Mouse (Mus musculus): Measurements from ENCODE around the gene Spsb4. TPM values are rescaled to one million over a fixed set of nuclear protein-coding genes. Genes with fewer than 3 reads are reported as not detected.

Gene Spsb4
- polyA plus RNA-seq, 2 experiments = 19.9 to 28.4 TPM

- Histone ChIP-seq H3K27ac (replicated peaks; ENCODE audit: low read depth, low read length) (peak overlapping the region; percentile 81), H3K4me1 (ENCODE audit: control insufficient read depth, insufficient read depth, low read length) (peaks cover 32% of the 10 kb centered on the region), H3K9me3 (ENCODE audit: control insufficient read depth, low read length) (no peaks in the 10 kb centered on the region), H3K27me3 (ENCODE audit: control insufficient read depth, insufficient read depth, low read length) (no peaks in the 10 kb centered on the region), H3K36me3 (ENCODE audit: control insufficient read depth, insufficient read depth, low read length) (no peaks in the 10 kb centered on the region), H3K4me3 (replicated peaks; ENCODE audit: low read length) (no peak overlapping the region), H3K4me2 (replicated peaks; ENCODE audit: low read depth, low read length, severe bottlenecking) (no peak overlapping the region; the same call in 1 of the 2 replicates), H3K9ac (ENCODE audit: low read depth, low read length, severe bottlenecking) (no peak overlapping the region)
- ATAC-seq (ENCODE audit: low FRiP score, low read depth) (no peak), DNase-seq (ENCODE audit: low spot score) (no peak)
- 61% methylated on average over 13 of the region's 13 CpGs for WGBS
- TF ChIP-seq POLR2A (IDR thresholded peaks at IDR 0.05; ENCODE audit: borderline replicate concordance, extremely low read depth, insufficient read depth, insufficient read length) = no peak
These were observed 55.0 kb downstream of the Spsb4 start for GRCm38 (mm10) chr9:96963443-96964215.

- Histone ChIP-seq H3K4me2 (replicated peaks; ENCODE audit: low read depth, low read length, severe bottlenecking) (peak overlapping the region; percentile 30; the same call in 1 of the 2 replicates), H3K4me1 (ENCODE audit: control insufficient read depth, insufficient read depth, low read length) (peaks cover 39% of the 10 kb centered on the region), H3K9me3 (ENCODE audit: control insufficient read depth, low read length) (no peaks in the 10 kb centered on the region), H3K4me3 (replicated peaks; ENCODE audit: low read length) (no peak overlapping the region), H3K36me3 (ENCODE audit: control insufficient read depth, insufficient read depth, low read length) (no peaks in the 10 kb centered on the region), H3K27ac (replicated peaks; ENCODE audit: low read depth, low read length) (peak overlapping the region; percentile 81), H3K9ac (ENCODE audit: low read depth, low read length, severe bottlenecking) (0 out of 2 replicates have a peak overlapping the region, but pooled peaks have one; percentile 34), H3K27me3 (ENCODE audit: control insufficient read depth, insufficient read depth, low read length) (no peaks in the 10 kb centered on the region)
- WGBS = 29% methylated on average over 8 of the region's 8 CpGs
- TF ChIP-seq POLR2A (IDR thresholded peaks at IDR 0.05; ENCODE audit: borderline replicate concordance, extremely low read depth, insufficient read depth, insufficient read length) = no peak
- peak; percentile 40 for DNase-seq (ENCODE audit: low spot score)
- peak; percentile 53 for ATAC-seq (ENCODE audit: low FRiP score, low read depth)
These were observed 55.9 kb downstream of the Spsb4 start for GRCm38 (mm10) chr9:96962714-96963113.

- peaks cover 42% of the 10 kb centered on the region for H3K4me1 ChIP-seq (ENCODE audit: control insufficient read depth, insufficient read depth, low read length)
- DNase-seq (ENCODE audit: low spot score) (peak; percentile 73), ATAC-seq (ENCODE audit: low FRiP score, low read depth) (peak; percentile 80)
- H3K9me3 ChIP-seq (ENCODE audit: control insufficient read depth, low read length) = no peaks in the 10 kb centered on the region
- H3K27me3 ChIP-seq (ENCODE audit: control insufficient read depth, insufficient read depth, low read length) = no peaks in the 10 kb centered on the region
- WGBS = 13% methylated on average over 16 of the region's 17 CpGs
- TF ChIP-seq POLR2A (IDR thresholded peaks at IDR 0.05; ENCODE audit: borderline replicate concordance, extremely low read depth, insufficient read depth, insufficient read length) = peak; percentile 44; the same call in 1 of the 2 replicates
- H3K4me2 ChIP-seq (replicated peaks; ENCODE audit: low read depth, low read length, severe bottlenecking) = peak overlapping the region; percentile 30; the same call in 1 of the 2 replicates
- peak overlapping the region; percentile 81 for H3K27ac ChIP-seq (replicated peaks; ENCODE audit: low read depth, low read length)
- peak overlapping the region; percentile 34; the same call in 1 of the 2 replicates for H3K9ac ChIP-seq (ENCODE audit: low read depth, low read length, severe bottlenecking)
- no peaks in the 10 kb centered on the region for H3K36me3 ChIP-seq (ENCODE audit: control insufficient read depth, insufficient read depth, low read length)
- no peak overlapping the region for H3K4me3 ChIP-seq (replicated peaks; ENCODE audit: low read length)
These were observed 56.5 kb downstream of the Spsb4 start for GRCm38 (mm10) chr9:96961986-96962701.

- Histone ChIP-seq H3K36me3 (ENCODE audit: control insufficient read depth, insufficient read depth, low read length) (no peaks in the 10 kb centered on the region), H3K9ac (ENCODE audit: low read depth, low read length, severe bottlenecking) (no peak overlapping the region), H3K27ac (replicated peaks; ENCODE audit: low read depth, low read length) (no peak overlapping the region), H3K9me3 (ENCODE audit: control insufficient read depth, low read length) (no peaks in the 10 kb centered on the region), H3K4me2 (replicated peaks; ENCODE audit: low read depth, low read length, severe bottlenecking) (no peak overlapping the region), H3K4me3 (replicated peaks; ENCODE audit: low read length) (no peak overlapping the region), H3K27me3 (ENCODE audit: control insufficient read depth, insufficient read depth, low read length) (no peaks in the 10 kb centered on the region), H3K4me1 (ENCODE audit: control insufficient read depth, insufficient read depth, low read length) (peaks cover 42% of the 10 kb centered on the region)
- DNase-seq (ENCODE audit: low spot score) (peak; percentile 43), ATAC-seq (ENCODE audit: low FRiP score, low read depth) (no peak)
- no peak for TF ChIP-seq POLR2A (IDR thresholded peaks at IDR 0.05; ENCODE audit: borderline replicate concordance, extremely low read depth, insufficient read depth, insufficient read length)
- WGBS = 55% methylated on average over 7 of the region's 7 CpGs
These were observed 57.6 kb downstream of the Spsb4 start for GRCm38 (mm10) chr9:96961006-96961405.

GRCm38 (mm10) chr9:96960241-96960640 lies 58.4 kb downstream of the Spsb4 start:
- Histone ChIP-seq H3K4me3 (replicated peaks; ENCODE audit: low read length) (no peak overlapping the region), H3K27me3 (ENCODE audit: control insufficient read depth, insufficient read depth, low read length) (no peaks in the 10 kb centered on the region), H3K36me3 (ENCODE audit: control insufficient read depth, insufficient read depth, low read length) (no peaks in the 10 kb centered on the region), H3K27ac (replicated peaks; ENCODE audit: low read depth, low read length) (no peak overlapping the region), H3K9ac (ENCODE audit: low read depth, low read length, severe bottlenecking) (no peak overlapping the region), H3K9me3 (ENCODE audit: control insufficient read depth, low read length) (no peaks in the 10 kb centered on the region), H3K4me1 (ENCODE audit: control insufficient read depth, insufficient read depth, low read length) (peaks cover 42% of the 10 kb centered on the region), H3K4me2 (replicated peaks; ENCODE audit: low read depth, low read length, severe bottlenecking) (no peak overlapping the region)
- DNase-seq (ENCODE audit: low spot score) = no peak
- no peak for TF ChIP-seq POLR2A (IDR thresholded peaks at IDR 0.05; ENCODE audit: borderline replicate concordance, extremely low read depth, insufficient read depth, insufficient read length)
- ATAC-seq (ENCODE audit: low FRiP score, low read depth) = no peak
- 76% methylated on average over 4 of the region's 4 CpGs for WGBS

All from limb, embryonic 14.5 days (tissue).